Mouse (Mus musculus) kidney, postnatal 25 days (tissue): ENCODE measurements around the gene Gm20721.

Experiments used
- DNase-seq, 2 experiments: peaks; one replicate each; pipeline ENCODE4 v3.0.0; 2021; ENCODE audit warnings: mixed read lengths in 2 of 2

Gm20721 gene

GRCm38 (mm10) chr2:174297086-174297571 lies 49.4 kb downstream of the Gm20721 start:
- DNase-seq, result peak in 1 of 2 experiments; percentile 34

- no peak for DNase-seq
Observed at GRCm38 (mm10) chr2:174295900-174296465, 50.5 kb downstream of the Gm20721 start.

GRCm38 (mm10) chr2:174295175-174295899 lies 51.2 kb downstream of the Gm20721 start:
- DNase-seq, result peak; percentile 25 to 54

- DNase-seq, result no peak
Observed at GRCm38 (mm10) chr2:174294457-174294856, 52.1 kb downstream of the Gm20721 start.

- DNase-seq, result no peak
Observed at GRCm38 (mm10) chr2:174291662-174292030, 54.9 kb downstream of the Gm20721 start.

GRCm38 (mm10) chr2:174291029-174291661 lies 55.4 kb downstream of the Gm20721 start:
- DNase-seq, result no peak

- DNase-seq, result no peak
Observed at GRCm38 (mm10) chr2:174288673-174289430, 57.7 kb downstream of the Gm20721 start.

- no peak for DNase-seq
Observed at GRCm38 (mm10) chr2:174287921-174288320, 58.6 kb downstream of the Gm20721 start.

- no peak for DNase-seq
Observed at GRCm38 (mm10) chr2:174285921-174286470, 60.5 kb downstream of the Gm20721 start.

GRCm38 (mm10) chr2:174284807-174285457 lies 61.6 kb downstream of the Gm20721 start:
- DNase-seq, result no peak

GRCm38 (mm10) chr2:174284011-174284410 lies 62.5 kb downstream of the Gm20721 start, which contains the start of gene Gnas:
Gene Gnas (plus strand): TSS chr2:174284320.
- DNase-seq, result peak in 1 of 2 experiments; percentile 38

- DNase-seq, result no peak
Observed at GRCm38 (mm10) chr2:174283341-174283740, 63.2 kb downstream of the Gm20721 start.
